Mouse (Mus musculus) kidney, postnatal 0 days (tissue): Measurements from ENCODE around the gene Erg. TPM values are rescaled to one million over a fixed set of nuclear protein-coding genes. Genes with fewer than 3 reads are reported as not detected.

ENCODE experiments used
- ATAC-seq: fragments of 200-750 bp; cut with Nextera tagmentation; replicated peaks from 2 replicates; pipeline ENCODE4 v1.8.0; 2017; ENCODE audit warnings: low read depth, moderate number of reproducible peaks, moderate TSS enrichment, moderate library complexity; ENCODE audit not compliant: low FRiP score
- DNase-seq: peaks from one replicate; pipeline ENCODE4 v3.0.0-alpha.2; 2016; ENCODE audit warnings: low spot score
- H3K27ac ChIP-seq: fragments of 300-500 bp; sonication (generic); 2 replicates; pipeline ENCODE4 v1.5.1; 2014; ENCODE audit warnings: mild to moderate bottlenecking
- H3K27me3 ChIP-seq: fragments of 300-500 bp; sonication (generic); 2 replicates; pipeline ENCODE4 v1.6.1; 2014; ENCODE audit warnings: low read length, mixed read lengths; ENCODE audit not compliant: insufficient read depth
- H3K36me3 ChIP-seq: fragments of 300-500 bp; sonication (generic); 2 replicates; pipeline ENCODE4 v1.6.1; 2014; ENCODE audit warnings: low read length, mixed read lengths; ENCODE audit not compliant: insufficient read depth
- H3K4me1 ChIP-seq: fragments of 300-500 bp; sonication (generic); replicated peaks from 2 replicates; pipeline ENCODE4 v1.6.1; 2014; ENCODE audit warnings: antibody characterized with exemption, low read length, mixed read lengths; ENCODE audit not compliant: insufficient read depth
- H3K4me2 ChIP-seq: fragments of 300-500 bp; sonication (generic); 2 replicates; pipeline ENCODE4 v1.6.1; 2014; ENCODE audit warnings: mild to moderate bottlenecking, low read length, moderate library complexity, mixed read lengths
- H3K4me3 ChIP-seq: fragments of 300-500 bp; sonication (generic); replicated peaks from 2 replicates; pipeline ENCODE4 v1.5.1; 2014; ENCODE audit warnings: low read depth, low read length
- H3K9ac ChIP-seq: fragments of 300-500 bp; sonication (generic); 2 replicates; pipeline ENCODE4 v1.6.1; 2014; ENCODE audit warnings: low read depth, low read length
- H3K9me3 ChIP-seq: fragments of 300-500 bp; sonication (generic); replicated peaks from 2 replicates; pipeline ENCODE4 v1.6.1; 2016; ENCODE audit warnings: low read length, inconsistent platforms, mixed read lengths
- CTCF ChIP-seq: IDR thresholded peaks from 2 replicates; pipeline ENCODE4 v1.5.1; 2016; ENCODE audit warnings: antibody characterized with exemption, low read depth, mild to moderate bottlenecking, moderate library complexity
- WGBS: fragments of 180-500 bp; shearing (Covaris S2); extraction: QIAGEN DNeasy Blood & Tissue Kit; methylation state at CpG from one replicate; pipeline ENCODE4 v1.1.7; 2014; 5-methylcytosine and 5-hydroxymethylcytosine counted together
- polyA plus RNA-seq: library from polyadenylated mRNA; unstranded; fragments of >200 nt; fragmentation: Nextera tagmentation; extraction: Ambion mirVana; gene quantifications from 2 replicates; pipeline ENCODE4 v1.2.1, GENCODE M21; 2015

The Erg gene
- polyA plus RNA-seq, 1 experiment from 2014 or later, result 6.4 TPM

DNA sequence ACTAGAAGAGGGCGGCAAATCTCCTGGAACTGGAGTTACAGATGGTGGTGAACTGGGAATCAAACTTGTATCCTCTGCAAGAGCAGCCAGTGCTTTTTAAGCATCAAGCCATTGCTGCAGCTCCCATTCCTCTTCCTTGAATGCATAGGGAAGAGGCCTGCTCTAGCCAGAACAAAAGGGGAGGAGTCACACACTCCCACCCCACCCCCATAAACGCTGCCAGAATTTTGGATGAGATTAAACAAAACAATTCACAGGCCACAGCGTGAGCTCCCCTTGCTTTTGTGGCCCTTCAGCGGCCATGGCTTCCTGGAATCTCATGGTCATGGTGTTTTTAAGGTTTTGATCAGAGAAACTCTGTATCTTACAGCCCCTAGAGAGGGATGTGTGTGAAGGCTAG is 15.4 kb upstream of the Erg start:
- Histone ChIP-seq H3K36me3 (no peaks in the 10 kb centered on the region), H3K4me1 (no peaks in the 10 kb centered on the region), H3K9ac (no peak overlapping the region), H3K27ac (no peak overlapping the region), H3K4me2 (no peak overlapping the region), H3K4me3 (no peak overlapping the region), H3K27me3 (no peaks in the 10 kb centered on the region), H3K9me3 (no peaks in the 10 kb centered on the region)
- no peak for TF ChIP-seq CTCF
- no peak for ATAC-seq
- 50% methylated on average over 4 of the region's 4 CpGs for WGBS
- no peak for DNase-seq

DNA sequence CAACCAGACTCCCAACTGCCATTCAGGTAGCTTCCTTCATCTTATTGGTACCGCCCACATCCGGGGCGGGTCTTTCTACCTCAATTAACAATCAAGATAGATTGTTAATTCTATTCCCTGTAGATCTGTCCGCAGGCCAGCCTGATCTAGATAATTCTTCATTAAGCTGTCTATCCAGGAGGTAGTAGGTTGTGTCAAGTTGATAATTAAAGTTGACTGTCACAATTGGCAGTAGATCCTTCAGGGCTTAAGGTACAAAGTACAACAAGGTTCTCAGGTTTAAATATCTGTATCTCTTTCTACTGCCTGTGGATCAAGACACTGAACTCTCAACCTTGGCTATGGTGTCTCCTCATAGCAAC is 14.8 kb upstream of the Erg start:
- no peak overlapping the region for H3K27ac ChIP-seq
- H3K27me3 ChIP-seq, result no peaks in the 10 kb centered on the region
- H3K4me3 ChIP-seq, result no peak overlapping the region
- H3K9me3 ChIP-seq, result no peaks in the 10 kb centered on the region
- no peak overlapping the region for H3K4me2 ChIP-seq
- WGBS, result 89% methylated on average over 4 of the region's 4 CpGs
- TF ChIP-seq CTCF, result no peak
- H3K36me3 ChIP-seq, result no peaks in the 10 kb centered on the region
- no peaks in the 10 kb centered on the region for H3K4me1 ChIP-seq
- H3K9ac ChIP-seq, result no peak overlapping the region
- ATAC-seq (no peak), DNase-seq (no peak)

DNA sequence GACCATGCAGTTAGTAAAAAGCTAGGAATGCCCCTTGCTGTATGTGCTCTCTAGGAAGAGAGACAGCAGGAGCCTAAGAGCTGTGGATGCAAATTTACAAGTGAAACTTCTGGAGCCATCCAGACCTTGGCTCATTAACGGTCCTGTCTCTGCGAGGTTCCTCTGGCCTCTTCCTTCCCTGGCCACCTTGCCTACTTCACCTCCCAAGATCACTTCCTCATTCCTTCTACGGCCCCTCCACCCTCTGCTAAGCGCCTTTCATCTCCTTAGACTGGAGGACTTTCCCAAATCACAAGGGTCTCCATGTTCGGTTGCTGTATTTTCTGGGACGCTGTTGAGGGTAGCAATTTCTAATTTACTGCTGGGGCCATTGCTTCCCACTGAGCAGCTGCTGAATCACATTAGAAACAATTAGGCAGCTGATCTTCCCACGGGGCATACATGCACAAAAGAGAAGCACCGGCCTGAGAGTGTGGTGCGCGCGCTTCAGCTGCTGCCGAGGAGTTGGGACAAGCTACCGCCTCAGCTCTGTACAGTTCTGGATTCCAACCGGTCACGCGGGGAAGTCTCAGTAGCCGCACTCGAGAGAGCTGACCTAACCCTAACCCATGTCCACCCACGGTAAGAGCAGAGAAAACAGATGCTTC is 14.3 kb upstream of the Erg start:
- Histone ChIP-seq H3K4me3 (no peak overlapping the region), H3K36me3 (no peaks in the 10 kb centered on the region), H3K4me2 (no peak overlapping the region), H3K9ac (no peak overlapping the region), H3K4me1 (no peaks in the 10 kb centered on the region), H3K27ac (no peak overlapping the region), H3K27me3 (no peaks in the 10 kb centered on the region), H3K9me3 (no peaks in the 10 kb centered on the region)
- 68% methylated on average over 19 of the region's 19 CpGs for WGBS
- TF ChIP-seq CTCF, result no peak
- ATAC-seq, result no peak
- no peak for DNase-seq

DNA sequence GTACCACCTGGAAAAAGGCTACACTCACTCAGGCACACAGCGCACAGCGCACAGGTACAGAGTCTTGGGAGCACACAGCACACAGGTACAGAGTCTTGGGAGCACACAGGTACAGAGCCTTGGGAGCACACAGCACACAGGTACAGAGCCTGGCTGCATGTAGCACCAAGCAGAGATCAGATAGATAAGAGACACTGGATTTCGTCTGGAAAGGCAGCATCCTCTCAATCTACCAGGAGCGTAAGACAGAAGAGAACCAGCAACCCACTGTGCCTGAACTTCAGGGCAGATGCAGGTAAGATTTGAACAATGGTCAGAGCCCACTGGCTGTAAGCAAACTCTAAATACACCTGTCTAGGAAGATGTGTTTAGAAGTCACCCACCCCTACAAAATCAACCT is 12.5 kb upstream of the Erg start:
- no peak for DNase-seq
- no peak for ATAC-seq
- Histone ChIP-seq H3K9ac (no peak overlapping the region), H3K36me3 (no peaks in the 10 kb centered on the region), H3K4me3 (no peak overlapping the region), H3K9me3 (no peaks in the 10 kb centered on the region), H3K27ac (no peak overlapping the region), H3K4me2 (no peak overlapping the region), H3K4me1 (no peaks in the 10 kb centered on the region), H3K27me3 (no peaks in the 10 kb centered on the region)
- no peak for TF ChIP-seq CTCF
- 88% methylated on average over 4 of the region's 4 CpGs for WGBS

DNA sequence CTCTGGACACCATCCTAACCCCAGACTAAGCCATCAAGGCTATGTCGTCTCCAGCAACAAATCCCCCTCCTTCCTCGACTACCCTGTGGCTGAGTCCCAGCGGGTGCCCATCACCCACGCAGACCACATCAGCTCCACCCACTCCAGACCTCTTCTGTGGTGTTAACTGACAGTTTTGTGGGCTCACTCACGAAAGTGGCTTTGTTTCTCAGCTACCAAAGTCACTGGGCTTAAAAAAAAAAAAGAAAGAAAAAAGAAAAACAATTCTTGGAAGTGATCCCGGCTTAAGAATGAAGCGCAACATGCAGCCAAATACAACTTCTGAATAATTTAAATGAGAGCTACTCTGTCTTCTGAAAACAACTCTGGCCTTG is 11.2 kb upstream of the Erg start:
- Histone ChIP-seq H3K4me1 (no peaks in the 10 kb centered on the region), H3K27me3 (no peaks in the 10 kb centered on the region), H3K4me3 (no peak overlapping the region), H3K36me3 (no peaks in the 10 kb centered on the region), H3K9ac (no peak overlapping the region), H3K9me3 (no peaks in the 10 kb centered on the region), H3K4me2 (no peak overlapping the region), H3K27ac (no peak overlapping the region)
- WGBS, result 42% methylated on average over 7 of the region's 7 CpGs
- TF ChIP-seq CTCF, result no peak
- ATAC-seq (no peak), DNase-seq (peak; percentile 75)

DNA sequence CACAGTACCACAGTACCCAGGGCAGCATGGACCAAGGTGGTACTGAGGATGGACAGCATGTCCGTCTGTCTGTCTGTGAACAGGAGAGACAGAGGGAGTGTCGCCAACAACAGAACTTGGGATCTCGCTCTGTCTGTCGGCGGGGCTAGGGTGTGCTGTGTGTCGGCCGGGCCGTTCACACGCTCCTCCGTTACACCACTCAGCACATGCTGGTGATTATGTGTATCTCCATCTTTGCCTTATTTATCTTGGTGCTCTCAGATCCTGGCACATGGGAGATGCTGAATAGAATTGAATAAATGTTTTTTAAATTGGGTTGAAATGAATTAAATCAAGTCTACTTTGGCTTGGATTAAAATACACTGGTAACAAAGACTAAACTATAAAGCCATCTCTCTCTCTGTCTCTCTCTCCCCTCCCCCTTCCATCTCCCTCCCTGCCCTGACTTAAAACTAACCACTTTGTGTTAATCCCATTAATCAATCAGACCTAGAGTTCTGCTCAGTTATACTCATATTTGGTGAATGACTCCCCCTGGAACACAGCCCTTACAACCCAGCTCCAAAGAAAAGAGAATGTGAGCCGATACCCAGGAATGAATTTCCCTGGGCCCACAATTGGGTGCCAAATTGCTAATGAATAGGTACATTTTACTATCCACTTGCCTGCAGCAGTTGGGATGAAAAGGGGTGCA is 10.6 kb upstream of the Erg start:
- H3K9me3 ChIP-seq, result no peaks in the 10 kb centered on the region
- no peak for TF ChIP-seq CTCF
- H3K4me1 ChIP-seq, result no peaks in the 10 kb centered on the region
- H3K4me2 ChIP-seq, result no peak overlapping the region
- no peaks in the 10 kb centered on the region for H3K36me3 ChIP-seq
- H3K27me3 ChIP-seq, result no peaks in the 10 kb centered on the region
- DNase-seq (no peak), ATAC-seq (no peak)
- no peak overlapping the region for H3K4me3 ChIP-seq
- WGBS, result 88% methylated on average over 11 of the region's 11 CpGs
- no peak overlapping the region for H3K27ac ChIP-seq
- H3K9ac ChIP-seq, result no peak overlapping the region
